Mouse (Mus musculus): ENCODE measurements around the gene Plagl1. TPM values are rescaled to one million over a fixed set of nuclear protein-coding genes. Genes with fewer than 3 reads are reported as not detected.

The Plagl1 gene
- polyA plus RNA-seq, 1 experiment from 2014 or later = 98.9 TPM

DNA sequence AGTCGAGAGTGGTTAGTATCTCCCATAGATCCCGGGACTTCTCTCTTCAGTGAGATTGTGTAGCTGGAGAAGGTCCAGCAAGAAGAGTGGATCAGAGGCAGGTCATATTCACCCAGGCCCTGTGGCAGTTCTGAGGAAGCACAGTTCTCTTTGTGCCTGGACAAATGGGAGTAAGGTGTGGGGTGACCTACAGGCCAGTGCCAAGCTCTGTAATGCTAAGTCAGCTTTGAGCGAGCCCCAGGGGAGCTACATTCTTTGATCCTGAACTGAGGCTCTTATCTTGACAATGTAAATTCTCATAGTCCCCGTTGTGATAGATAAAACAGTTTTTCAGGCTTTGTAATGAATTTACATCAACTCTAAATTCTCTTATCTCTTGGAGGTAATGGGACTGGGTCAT is 42.1 kb downstream of the Plagl1 start:
- Histone ChIP-seq H3K4me3 (ENCODE audit: low read depth, low read length) (no peak overlapping the region), H3K27ac (ENCODE audit: low read depth, low read length) (no peak overlapping the region), H3K4me1 (replicated peaks; ENCODE audit: control insufficient read depth, insufficient read depth, low read length) (no peaks in the 10 kb centered on the region), H3K36me3 (ENCODE audit: control insufficient read depth, insufficient read depth, low read length) (no peaks in the 10 kb centered on the region), H3K9me3 (ENCODE audit: control insufficient read depth, low read length) (no peaks in the 10 kb centered on the region), H3K4me2 (replicated peaks; ENCODE audit: low read depth, low read length) (no peak overlapping the region), H3K27me3 (ENCODE audit: control insufficient read depth, insufficient read depth, low read length) (no peaks in the 10 kb centered on the region), H3K9ac (ENCODE audit: low read depth, low read length) (no peak overlapping the region)
- ATAC-seq (ENCODE audit: low FRiP score) (no peak), DNase-seq (ENCODE audit: low spot score) (no peak)
- 75% methylated on average over 4 of the region's 4 CpGs for WGBS

GRCm38 (mm10) chr10:13103838-13104237 is 43.5 kb downstream of the Plagl1 start:
- Histone ChIP-seq H3K4me3 (ENCODE audit: low read depth, low read length) (no peak overlapping the region), H3K9me3 (ENCODE audit: control insufficient read depth, low read length) (no peaks in the 10 kb centered on the region), H3K4me1 (replicated peaks; ENCODE audit: control insufficient read depth, insufficient read depth, low read length) (peaks cover 1% of the 10 kb centered on the region; the same call in 1 of the 2 replicates), H3K4me2 (replicated peaks; ENCODE audit: low read depth, low read length) (no peak overlapping the region), H3K27ac (ENCODE audit: low read depth, low read length) (no peak overlapping the region), H3K36me3 (ENCODE audit: control insufficient read depth, insufficient read depth, low read length) (no peaks in the 10 kb centered on the region), H3K27me3 (ENCODE audit: control insufficient read depth, insufficient read depth, low read length) (no peaks in the 10 kb centered on the region), H3K9ac (ENCODE audit: low read depth, low read length) (no peak overlapping the region)
- ATAC-seq (ENCODE audit: low FRiP score) (no peak), DNase-seq (ENCODE audit: low spot score) (no peak)
- WGBS = 86% methylated on average over 4 of the region's 4 CpGs

- DNase-seq (ENCODE audit: low spot score) = no peak
- H3K27ac ChIP-seq (ENCODE audit: low read depth, low read length) = peak overlapping the region; percentile 70
These were observed 46.8 kb downstream of the Plagl1 start for GRCm38 (mm10) chr10:13106909-13107624.

DNA sequence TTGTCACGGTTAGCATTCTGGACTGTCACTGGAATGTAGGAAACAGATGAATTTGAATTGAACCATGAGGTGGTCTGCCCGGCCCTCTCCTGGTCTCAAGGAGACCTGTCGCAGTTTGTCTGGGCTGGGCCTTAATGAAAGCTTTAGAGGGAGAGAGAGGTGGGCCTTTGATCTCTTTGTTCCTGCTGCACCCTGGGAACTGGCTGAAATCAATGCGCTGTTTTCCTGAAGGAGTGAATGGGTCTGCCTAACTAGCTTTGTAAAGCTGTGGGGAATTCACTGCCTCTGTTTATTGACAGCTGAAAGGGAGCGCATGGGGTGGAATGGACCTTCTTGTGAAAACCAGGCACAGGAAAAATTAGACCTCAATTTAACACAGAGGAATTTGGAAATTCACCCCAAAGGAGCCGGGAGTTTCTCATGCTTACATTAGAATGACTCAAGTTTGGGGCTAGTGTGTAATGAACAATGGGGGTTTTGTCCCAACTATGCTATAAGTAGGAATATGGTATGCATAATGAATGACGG is 47.8 kb downstream of the Plagl1 start:
- peak; percentile 91 for ATAC-seq (ENCODE audit: low FRiP score)
- H3K4me3 ChIP-seq (ENCODE audit: low read depth, low read length) = no peak overlapping the region
- H3K9me3 ChIP-seq (ENCODE audit: control insufficient read depth, low read length) = no peaks in the 10 kb centered on the region
- peak overlapping the region; percentile 70 for H3K27ac ChIP-seq (ENCODE audit: low read depth, low read length)
- no peak overlapping the region for H3K9ac ChIP-seq (ENCODE audit: low read depth, low read length)
- no peaks in the 10 kb centered on the region for H3K27me3 ChIP-seq (ENCODE audit: control insufficient read depth, insufficient read depth, low read length)
- 5% methylated on average over 7 of the region's 7 CpGs for WGBS
- no peak overlapping the region for H3K4me2 ChIP-seq (replicated peaks; ENCODE audit: low read depth, low read length)
- DNase-seq (ENCODE audit: low spot score) = peak; percentile 73
- H3K36me3 ChIP-seq (ENCODE audit: control insufficient read depth, insufficient read depth, low read length) = no peaks in the 10 kb centered on the region
- peaks cover 7% of the 10 kb centered on the region; the same call in 1 of the 2 replicates for H3K4me1 ChIP-seq (replicated peaks; ENCODE audit: control insufficient read depth, insufficient read depth, low read length)

More at GRCm38 (mm10) chr10:13106909-13107624, 46.8 kb downstream of the Plagl1 start:
- Histone ChIP-seq H3K4me2 (replicated peaks; ENCODE audit: low read depth, low read length) (no peak overlapping the region), H3K36me3 (ENCODE audit: control insufficient read depth, insufficient read depth, low read length) (no peaks in the 10 kb centered on the region), H3K9me3 (ENCODE audit: control insufficient read depth, low read length) (no peaks in the 10 kb centered on the region), H3K27me3 (ENCODE audit: control insufficient read depth, insufficient read depth, low read length) (no peaks in the 10 kb centered on the region), H3K4me3 (ENCODE audit: low read depth, low read length) (no peak overlapping the region), H3K9ac (ENCODE audit: low read depth, low read length) (no peak overlapping the region), H3K4me1 (replicated peaks; ENCODE audit: control insufficient read depth, insufficient read depth, low read length) (peaks cover 7% of the 10 kb centered on the region; the same call in 1 of the 2 replicates)
- WGBS = 62% methylated on average over 9 of the region's 9 CpGs
- no peak for ATAC-seq (ENCODE audit: low FRiP score)

GRCm38 (mm10) chr10:13108847-13109246 is 48.5 kb downstream of the Plagl1 start:
- H3K36me3 ChIP-seq (ENCODE audit: control insufficient read depth, insufficient read depth, low read length) = no peaks in the 10 kb centered on the region
- no peaks in the 10 kb centered on the region for H3K9me3 ChIP-seq (ENCODE audit: control insufficient read depth, low read length)
- H3K4me2 ChIP-seq (replicated peaks; ENCODE audit: low read depth, low read length) = no peak overlapping the region
- ATAC-seq (ENCODE audit: low FRiP score) (no peak; the same call in 1 of the 2 replicates), DNase-seq (ENCODE audit: low spot score) (no peak)
- no peaks in the 10 kb centered on the region for H3K27me3 ChIP-seq (ENCODE audit: control insufficient read depth, insufficient read depth, low read length)
- H3K4me1 ChIP-seq (replicated peaks; ENCODE audit: control insufficient read depth, insufficient read depth, low read length) = peaks cover 10% of the 10 kb centered on the region; the same call in 1 of the 2 replicates
- 34% methylated on average over 4 of the region's 4 CpGs for WGBS
- no peak overlapping the region for H3K4me3 ChIP-seq (ENCODE audit: low read depth, low read length)
- H3K27ac ChIP-seq (ENCODE audit: low read depth, low read length) = peak overlapping the region; percentile 70
- no peak overlapping the region for H3K9ac ChIP-seq (ENCODE audit: low read depth, low read length)

GRCm38 (mm10) chr10:13109781-13110180 is 49.5 kb downstream of the Plagl1 start:
- WGBS = 58% methylated on average over 1 of the region's 1 CpGs
- H3K36me3 ChIP-seq (ENCODE audit: control insufficient read depth, insufficient read depth, low read length) = no peaks in the 10 kb centered on the region
- no peak overlapping the region for H3K4me2 ChIP-seq (replicated peaks; ENCODE audit: low read depth, low read length)
- H3K9ac ChIP-seq (ENCODE audit: low read depth, low read length) = no peak overlapping the region
- no peak for DNase-seq (ENCODE audit: low spot score)
- peaks cover 12% of the 10 kb centered on the region; the same call in 1 of the 2 replicates for H3K4me1 ChIP-seq (replicated peaks; ENCODE audit: control insufficient read depth, insufficient read depth, low read length)
- no peak for ATAC-seq (ENCODE audit: low FRiP score)
- no peak overlapping the region for H3K4me3 ChIP-seq (ENCODE audit: low read depth, low read length)
- no peaks in the 10 kb centered on the region for H3K9me3 ChIP-seq (ENCODE audit: control insufficient read depth, low read length)
- no peaks in the 10 kb centered on the region for H3K27me3 ChIP-seq (ENCODE audit: control insufficient read depth, insufficient read depth, low read length)
- no peak overlapping the region for H3K27ac ChIP-seq (ENCODE audit: low read depth, low read length)

DNA sequence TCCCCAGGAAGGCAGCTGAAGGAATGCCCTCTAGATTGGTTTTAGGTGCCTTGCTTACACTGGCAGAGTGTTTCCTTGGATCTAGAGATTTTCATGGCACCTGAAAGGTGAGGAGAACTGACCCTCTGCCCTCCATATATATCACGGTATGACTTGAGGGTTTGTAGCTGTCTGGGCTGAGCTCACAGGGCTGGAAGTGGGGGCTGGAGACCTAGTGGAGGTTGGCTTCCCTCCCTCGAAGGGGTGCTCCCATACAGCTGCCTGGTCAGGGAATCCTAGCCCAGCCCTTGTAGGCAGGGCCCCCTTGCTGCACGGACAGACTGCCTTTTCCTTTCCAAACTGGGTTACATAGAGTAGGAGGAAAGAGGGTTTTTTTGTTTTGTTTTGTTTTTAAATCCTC is 52.5 kb downstream of the Plagl1 start:
- no peak for DNase-seq (ENCODE audit: low spot score)
- Histone ChIP-seq H3K4me3 (ENCODE audit: low read depth, low read length) (no peak overlapping the region), H3K4me1 (replicated peaks; ENCODE audit: control insufficient read depth, insufficient read depth, low read length) (peaks cover 14% of the 10 kb centered on the region; the same call in 1 of the 2 replicates), H3K9ac (ENCODE audit: low read depth, low read length) (no peak overlapping the region), H3K4me2 (replicated peaks; ENCODE audit: low read depth, low read length) (no peak overlapping the region), H3K27ac (ENCODE audit: low read depth, low read length) (no peak overlapping the region), H3K36me3 (ENCODE audit: control insufficient read depth, insufficient read depth, low read length) (no peaks in the 10 kb centered on the region), H3K27me3 (ENCODE audit: control insufficient read depth, insufficient read depth, low read length) (no peaks in the 10 kb centered on the region), H3K9me3 (ENCODE audit: control insufficient read depth, low read length) (no peaks in the 10 kb centered on the region)
- no peak for ATAC-seq (ENCODE audit: low FRiP score)
- WGBS = 56% methylated on average over 3 of the region's 3 CpGs

GRCm38 (mm10) chr10:13113641-13114040 is 53.3 kb downstream of the Plagl1 start:
- H3K9ac ChIP-seq (ENCODE audit: low read depth, low read length) = no peak overlapping the region
- no peaks in the 10 kb centered on the region for H3K9me3 ChIP-seq (ENCODE audit: control insufficient read depth, low read length)
- no peaks in the 10 kb centered on the region for H3K27me3 ChIP-seq (ENCODE audit: control insufficient read depth, insufficient read depth, low read length)
- H3K27ac ChIP-seq (ENCODE audit: low read depth, low read length) = peak overlapping the region; percentile 89
- 79% methylated on average over 4 of the region's 4 CpGs for WGBS
- H3K36me3 ChIP-seq (ENCODE audit: control insufficient read depth, insufficient read depth, low read length) = no peaks in the 10 kb centered on the region
- no peak overlapping the region for H3K4me2 ChIP-seq (replicated peaks; ENCODE audit: low read depth, low read length)
- ATAC-seq (ENCODE audit: low FRiP score) (no peak), DNase-seq (ENCODE audit: low spot score) (no peak)
- peaks cover 20% of the 10 kb centered on the region; the same call in 1 of the 2 replicates for H3K4me1 ChIP-seq (replicated peaks; ENCODE audit: control insufficient read depth, insufficient read depth, low read length)
- no peak overlapping the region for H3K4me3 ChIP-seq (ENCODE audit: low read depth, low read length)

- H3K4me2 ChIP-seq (replicated peaks; ENCODE audit: low read depth, low read length) = no peak overlapping the region; the same call in 1 of the 2 replicates
- 28% methylated on average over 4 of the region's 4 CpGs for WGBS
These were observed 54.7 kb downstream of the Plagl1 start for GRCm38 (mm10) chr10:13115030-13115429.

More at GRCm38 (mm10) chr10:13115030-13115429, 54.7 kb downstream of the Plagl1 start:
- Histone ChIP-seq H3K4me1 (replicated peaks; ENCODE audit: control insufficient read depth, insufficient read depth, low read length) (peaks cover 16% of the 10 kb centered on the region; the same call in 1 of the 2 replicates), H3K9ac (ENCODE audit: low read depth, low read length) (peak overlapping the region; percentile 25; the same call in 1 of the 2 replicates), H3K4me3 (ENCODE audit: low read depth, low read length) (no peak overlapping the region), H3K36me3 (ENCODE audit: control insufficient read depth, insufficient read depth, low read length) (no peaks in the 10 kb centered on the region), H3K27ac (ENCODE audit: low read depth, low read length) (peak overlapping the region; percentile 89), H3K9me3 (ENCODE audit: control insufficient read depth, low read length) (no peaks in the 10 kb centered on the region), H3K27me3 (ENCODE audit: control insufficient read depth, insufficient read depth, low read length) (no peaks in the 10 kb centered on the region)
- peak; percentile 67 for DNase-seq (ENCODE audit: low spot score)
- peak; percentile 82 for ATAC-seq (ENCODE audit: low FRiP score)
